Mouse (Mus musculus) forebrain, embryonic 14.5 days (tissue): ENCODE results near the gene Dennd2c. TPM values are rescaled to one million over a fixed set of nuclear protein-coding genes. Genes with fewer than 3 reads are reported as not detected.
A peak's percentile ranks its signal among the peaks of the same experiment; 100 is the strongest.
"Not testable (repeated sequence)": the region's sequence is repeated elsewhere in the genome, so short reads cannot be mapped to it uniquely, and the experiment has no call there.

Experiments
- ATAC-seq: fragments of 200-750 bp; cut with Nextera tagmentation; 2 replicates; pipeline ENCODE4 v1.8.0; 2017; ENCODE audit warnings: mild to moderate bottlenecking, moderate library complexity
- DNase-seq: peaks from one replicate; pipeline ENCODE4 v3.0.0-alpha.2; 2015; ENCODE audit warnings: low spot score
- H3K27ac ChIP-seq: fragments of 300-500 bp; sonication (generic); 2 replicates; pipeline ENCODE4 v1.5.1; 2014; ENCODE audit warnings: low read depth, mild to moderate bottlenecking, control low read depth, low read length, moderate library complexity
- H3K27me3 ChIP-seq: fragments of 300-500 bp; sonication (generic); replicated peaks from 2 replicates; pipeline ENCODE4 v1.6.1; 2014; ENCODE audit warnings: low read length, control low read depth, mixed read lengths; ENCODE audit not compliant: control insufficient read depth, insufficient read depth
- H3K36me3 ChIP-seq: fragments of 300-500 bp; sonication (generic); 2 replicates; pipeline ENCODE4 v1.6.1; 2014; ENCODE audit warnings: low read length, control low read depth; ENCODE audit not compliant: control insufficient read depth, insufficient read depth
- H3K4me1 ChIP-seq: fragments of 300-500 bp; sonication (generic); 2 replicates; pipeline ENCODE4 v1.6.1; 2014; ENCODE audit warnings: antibody characterized with exemption, low read length, control low read depth; ENCODE audit not compliant: control insufficient read depth, insufficient read depth
- H3K4me2 ChIP-seq: fragments of 300-500 bp; sonication (generic); 2 replicates; pipeline ENCODE4 v1.6.1; 2014; ENCODE audit warnings: mild to moderate bottlenecking, control low read depth, low read length
- H3K4me3 ChIP-seq: fragments of 300-500 bp; sonication (generic); 2 replicates; pipeline ENCODE4 v1.5.1; 2014; ENCODE audit warnings: low read depth, low read length, control low read depth
- H3K9ac ChIP-seq: fragments of 300-500 bp; sonication (generic); 2 replicates; pipeline ENCODE4 v1.6.1; 2014; ENCODE audit warnings: mild to moderate bottlenecking, low read length, control low read depth, moderate library complexity
- H3K9me3 ChIP-seq: fragments of 300-500 bp; sonication (generic); replicated peaks from 2 replicates; pipeline ENCODE4 v1.6.1; 2016; ENCODE audit warnings: low read length, control low read depth, mixed read lengths; ENCODE audit not compliant: control insufficient read depth
- WGBS: fragments of 180-500 bp; shearing (Covaris S2); extraction: QIAGEN DNeasy Blood & Tissue Kit; methylation state at CpG from one replicate; pipeline ENCODE4 v1.1.7; 2014; 5-methylcytosine and 5-hydroxymethylcytosine counted together
- polyA plus RNA-seq: library from polyadenylated mRNA; unstranded; fragments of >200 nt; fragmentation: Nextera tagmentation; extraction: Ambion mirVana; gene quantifications from 2 replicates; pipeline ENCODE4 v1.2.1, GENCODE M21; 2014

Dennd2c gene
- polyA plus RNA-seq, 1 experiment from 2014 or later = 0.88 TPM

DNA sequence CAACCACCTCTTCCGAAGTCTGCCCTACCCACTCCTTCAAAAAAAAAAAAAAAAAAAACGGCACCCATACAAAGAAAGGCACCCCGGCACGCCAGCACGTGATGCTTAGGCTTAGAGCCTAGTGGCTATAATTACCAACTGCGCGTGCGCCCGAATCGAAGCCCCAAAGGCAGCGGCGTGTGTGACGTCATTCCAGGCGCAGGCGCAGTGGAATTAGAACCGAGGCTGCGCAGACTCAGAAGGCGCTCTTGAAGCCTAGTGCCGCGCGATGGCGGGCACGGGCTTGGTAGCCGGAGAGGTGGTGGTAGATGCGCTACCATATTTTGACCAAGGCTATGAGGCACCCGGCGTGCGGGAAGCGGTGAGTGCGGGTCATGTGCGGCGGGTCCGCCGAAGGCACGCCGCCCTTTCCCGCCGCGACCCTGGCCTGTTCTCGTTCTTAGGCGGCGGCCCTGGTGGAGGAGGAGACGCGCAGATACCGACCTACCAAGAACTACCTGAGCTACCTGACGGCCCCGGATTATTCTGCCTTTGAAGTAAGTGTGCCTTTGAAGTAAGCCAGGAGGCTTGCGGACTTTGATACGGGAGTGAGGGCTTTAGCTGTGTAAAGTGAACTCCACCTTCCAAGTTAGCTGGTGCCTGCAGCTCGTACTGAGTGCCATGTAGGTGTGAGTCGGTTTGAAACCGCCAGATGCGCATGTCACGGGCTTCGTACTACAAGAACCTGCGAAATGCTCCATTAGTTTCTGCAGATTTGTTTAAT, 69.3 kb downstream of the Dennd2c start, which contains the start of gene Bcas2:
Gene Bcas2, plus strand, starts transcription at position 151 of the 763 bp plus-strand sequence.
- Histone ChIP-seq H3K27me3 (no peaks in the 10 kb centered on the region), H3K27ac (peak within 1 kb of the TSS; percentile 69), H3K4me1 (peaks cover 7% of the 10 kb centered on the region), H3K4me3 (peak within 1 kb of the TSS; percentile 77), H3K9ac (peak within 1 kb of the TSS; percentile 89), H3K36me3 (peaks cover 23% of the 10 kb centered on the region), H3K4me2 (peak within 1 kb of the TSS; percentile 84), H3K9me3 (no peaks in the 10 kb centered on the region)
- DNase-seq (peak; percentile 100), ATAC-seq (peak; percentile 96)
- under 1% methylated on average over 56 of the region's 56 CpGs for WGBS

DNA sequence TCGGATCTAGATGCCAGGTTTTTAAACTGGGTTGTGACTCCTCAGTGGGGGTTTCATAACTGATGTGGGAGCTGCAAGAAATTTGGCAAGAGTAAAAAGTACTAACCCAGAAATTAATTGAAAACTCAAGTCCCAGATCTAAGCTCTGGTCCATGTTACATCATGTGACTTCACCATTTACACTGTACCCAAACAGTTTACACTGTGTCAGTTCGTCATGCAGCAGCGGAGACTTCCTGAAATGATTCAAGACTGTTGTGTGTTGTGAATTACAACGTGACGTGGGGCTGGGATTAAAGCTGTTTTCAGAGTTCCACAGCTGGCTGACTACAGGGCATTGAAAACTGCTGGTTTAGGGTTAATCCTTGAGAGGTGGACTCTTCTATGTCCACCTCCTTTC, 70.2 kb downstream of the Dennd2c start:
- Histone ChIP-seq H3K9me3 (no peaks in the 10 kb centered on the region), H3K36me3 (peaks cover 32% of the 10 kb centered on the region), H3K4me3 (peak overlapping the region; percentile 77), H3K4me2 (peak overlapping the region; percentile 84), H3K9ac (peak overlapping the region; percentile 89), H3K27me3 (no peaks in the 10 kb centered on the region), H3K4me1 (peaks cover 7% of the 10 kb centered on the region), H3K27ac (no peak overlapping the region)
- ATAC-seq = no peak
- 57% methylated on average over 5 of the region's 5 CpGs for WGBS
- no peak for DNase-seq

DNA sequence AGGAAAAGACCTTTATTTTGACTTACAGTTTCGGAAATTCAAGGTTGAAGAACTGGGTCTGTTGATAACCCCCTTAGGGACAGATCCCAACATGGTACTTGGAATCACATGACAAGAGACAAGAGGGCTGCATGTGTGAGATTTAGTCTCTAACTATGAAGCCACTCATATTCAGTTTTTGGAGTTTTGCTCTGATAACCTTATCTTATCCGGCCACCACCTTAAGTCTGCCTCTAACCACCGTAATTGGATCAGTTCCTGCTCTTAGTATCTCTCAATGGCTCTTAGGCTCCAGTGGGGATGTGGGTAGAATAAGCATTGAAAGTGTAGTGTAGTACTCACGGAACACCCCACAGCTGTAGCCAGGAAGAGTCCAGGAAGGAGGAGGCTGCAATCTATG, 74.3 kb downstream of the Dennd2c start:
- H3K9me3 ChIP-seq = no peaks in the 10 kb centered on the region
- no peak overlapping the region for H3K4me3 ChIP-seq
- ATAC-seq = no peak
- no peak overlapping the region for H3K27ac ChIP-seq
- no peaks in the 10 kb centered on the region for H3K27me3 ChIP-seq
- DNase-seq = no peak
- peaks cover 49% of the 10 kb centered on the region for H3K36me3 ChIP-seq
- WGBS = over 99% methylated on average over 4 of the region's 4 CpGs
- no peak overlapping the region for H3K9ac ChIP-seq
- no peak overlapping the region for H3K4me2 ChIP-seq
- H3K4me1 ChIP-seq = peaks cover 7% of the 10 kb centered on the region

DNA sequence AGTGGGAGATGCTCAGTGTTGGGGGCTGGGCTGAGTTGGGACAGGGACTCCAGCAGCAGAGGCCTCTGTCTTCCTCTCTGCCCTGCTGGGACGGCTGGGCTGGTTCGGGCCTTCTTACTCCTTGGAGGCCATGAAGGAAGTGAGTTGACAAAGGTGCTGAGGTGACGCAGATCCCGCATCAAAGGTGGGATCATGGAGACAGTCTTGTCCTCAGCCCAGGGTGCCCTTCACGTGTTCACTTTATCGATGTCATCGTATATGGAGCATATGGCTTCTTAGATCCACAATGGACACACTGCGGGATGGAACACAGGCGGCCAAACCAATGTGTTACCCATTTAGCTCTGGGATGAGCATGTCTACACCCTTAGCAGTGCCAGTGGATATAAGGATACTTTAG, 77.1 kb downstream of the Dennd2c start:
- Histone ChIP-seq H3K4me2 (no peak overlapping the region), H3K27me3 (no peaks in the 10 kb centered on the region), H3K4me1 (no peaks in the 10 kb centered on the region), H3K9me3 (no peaks in the 10 kb centered on the region), H3K9ac (no peak overlapping the region), H3K27ac (no peak overlapping the region), H3K36me3 (peaks cover 43% of the 10 kb centered on the region), H3K4me3 (no peak overlapping the region)
- DNase-seq = no peak
- 96% methylated on average over 9 of the region's 9 CpGs for WGBS
- ATAC-seq = no peak

DNA sequence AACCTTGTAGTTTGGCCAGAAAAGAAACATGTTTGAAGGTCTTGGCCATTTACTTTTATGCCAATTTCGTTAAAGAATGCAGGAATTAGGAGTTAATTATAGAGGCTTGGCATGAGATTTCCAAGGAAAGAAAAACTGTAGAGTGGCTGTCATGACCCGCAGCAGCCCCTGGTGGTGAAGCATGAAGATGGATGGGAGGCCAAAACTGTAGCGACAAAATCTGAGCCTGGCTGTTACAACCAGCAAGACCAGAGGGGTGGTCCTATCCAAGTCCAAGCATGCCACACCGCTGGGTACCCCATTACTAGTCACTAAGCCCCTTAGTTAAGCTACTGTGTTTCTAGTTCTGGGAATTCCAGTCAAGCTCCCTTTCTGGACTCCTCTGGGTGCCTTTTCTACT, 78.8 kb downstream of the Dennd2c start:
- Histone ChIP-seq H3K4me3 (no peak overlapping the region), H3K9ac (no peak overlapping the region), H3K9me3 (no peaks in the 10 kb centered on the region), H3K27ac (no peak overlapping the region), H3K27me3 (no peaks in the 10 kb centered on the region), H3K4me2 (no peak overlapping the region), H3K36me3 (peaks cover 31% of the 10 kb centered on the region), H3K4me1 (no peaks in the 10 kb centered on the region)
- ATAC-seq = no peak
- no peak for DNase-seq
- WGBS = 58% methylated on average over 4 of the region's 4 CpGs

DNA sequence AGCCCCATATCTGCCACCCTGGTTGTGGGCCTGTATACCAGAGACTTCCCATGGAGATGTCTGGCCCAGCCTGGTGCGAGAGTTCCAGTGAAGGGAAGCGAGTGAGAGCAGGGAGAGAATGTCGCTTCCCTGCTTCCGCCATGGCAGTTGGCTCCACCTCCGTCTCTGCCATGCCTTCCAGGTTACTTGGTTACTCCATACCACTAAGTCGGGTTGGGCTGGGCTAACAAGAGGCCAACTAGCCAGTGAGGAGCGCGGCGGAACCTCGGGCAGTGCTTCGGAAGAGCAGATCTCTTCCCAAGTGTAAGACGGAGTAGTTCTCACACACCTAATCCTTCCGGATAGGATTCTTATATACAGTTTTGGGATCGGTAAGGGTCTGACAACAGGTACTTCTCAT, 80.4 kb downstream of the Dennd2c start:
- Histone ChIP-seq H3K27me3 (no peaks in the 10 kb centered on the region), H3K4me1 (no peaks in the 10 kb centered on the region), H3K9ac (no peak overlapping the region), H3K4me3 (no peak overlapping the region), H3K4me2 (no peak overlapping the region), H3K9me3 (no peaks in the 10 kb centered on the region), H3K27ac (no peak overlapping the region), H3K36me3 (peaks cover 15% of the 10 kb centered on the region)
- WGBS = 85% methylated on average over 14 of the region's 14 CpGs
- ATAC-seq = no peak
- no peak for DNase-seq

DNA sequence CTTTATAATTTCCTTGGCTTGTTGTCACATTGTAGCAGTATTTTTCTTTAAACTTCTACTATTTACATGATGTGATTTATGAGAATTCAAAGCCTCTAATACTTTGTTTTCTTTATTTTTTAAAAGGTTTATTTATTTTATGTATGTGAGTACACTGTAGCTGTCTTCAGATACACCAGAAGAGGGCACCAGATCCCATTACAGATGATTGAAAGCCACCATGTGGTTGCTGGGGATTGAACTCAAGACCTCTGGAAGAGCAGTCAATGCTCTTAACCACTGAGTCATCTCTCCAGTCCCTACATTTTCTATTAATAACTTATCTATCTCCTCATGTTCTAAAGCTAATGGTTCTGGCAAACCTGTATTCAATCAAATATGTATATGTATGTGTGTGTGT, 82.1 kb downstream of the Dennd2c start:
- H3K27ac ChIP-seq, H3K4me2 ChIP-seq, H3K4me3 ChIP-seq, ATAC-seq, DNase-seq, H3K9ac ChIP-seq, H3K9me3 ChIP-seq, H3K36me3 ChIP-seq, H3K27me3 ChIP-seq, H3K4me1 ChIP-seq: not testable (repeated sequence)

DNA sequence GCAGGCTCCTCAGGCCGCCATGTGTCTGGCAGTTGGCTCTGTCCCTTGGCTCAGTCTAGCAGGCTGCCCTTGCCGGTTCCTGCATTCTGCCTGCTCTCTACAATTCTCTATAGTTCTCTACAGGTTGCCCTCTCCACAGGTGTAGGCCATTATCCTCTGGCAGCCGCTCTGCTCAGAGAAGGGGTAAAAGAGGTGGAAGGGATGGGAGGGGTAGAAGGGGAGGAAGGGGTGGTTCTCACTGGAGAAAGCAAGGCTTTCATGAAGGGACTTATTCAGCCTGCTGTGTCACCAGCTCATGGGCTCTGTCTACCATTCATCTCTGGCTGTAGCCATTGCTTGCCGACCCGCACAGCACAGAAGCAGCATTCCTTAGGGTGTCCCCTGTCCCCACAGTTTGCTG, 86.0 kb downstream of the Dennd2c start:
- H3K9ac ChIP-seq = no peak overlapping the region
- H3K27ac ChIP-seq = no peak overlapping the region
- ATAC-seq (no peak), DNase-seq (no peak)
- no peaks in the 10 kb centered on the region for H3K9me3 ChIP-seq
- H3K36me3 ChIP-seq = no peaks in the 10 kb centered on the region
- no peak overlapping the region for H3K4me3 ChIP-seq
- no peak overlapping the region for H3K4me2 ChIP-seq
- no peaks in the 10 kb centered on the region for H3K4me1 ChIP-seq
- WGBS = 46% methylated on average over 5 of the region's 5 CpGs
- no peaks in the 10 kb centered on the region for H3K27me3 ChIP-seq

DNA sequence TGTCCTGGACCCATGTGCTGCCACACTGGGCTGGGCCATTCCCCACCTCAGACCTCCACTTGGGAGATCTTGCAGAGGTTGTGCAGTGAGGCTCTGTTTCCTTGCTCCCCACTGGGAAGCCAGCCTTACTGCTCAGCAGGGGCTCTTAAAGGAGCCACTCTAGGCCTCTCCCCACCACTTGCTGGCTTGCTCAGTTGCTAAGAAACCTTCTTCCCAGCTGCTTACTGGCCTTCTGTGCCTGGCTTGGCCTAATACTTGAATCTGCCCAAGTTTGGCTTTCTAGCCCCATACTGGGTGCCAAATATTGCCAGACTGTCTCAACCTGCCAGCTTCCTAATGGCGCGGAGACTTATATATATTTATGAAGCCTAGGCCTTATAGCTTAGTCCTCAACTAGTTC, 86.5 kb downstream of the Dennd2c start:
- no peaks in the 10 kb centered on the region for H3K4me1 ChIP-seq
- H3K27me3 ChIP-seq = no peaks in the 10 kb centered on the region
- 80% methylated on average over 2 of the region's 2 CpGs for WGBS
- no peak overlapping the region for H3K4me2 ChIP-seq
- H3K9me3 ChIP-seq = no peaks in the 10 kb centered on the region
- no peak overlapping the region for H3K4me3 ChIP-seq
- ATAC-seq (no peak), DNase-seq (no peak)
- H3K36me3 ChIP-seq = no peaks in the 10 kb centered on the region
- H3K27ac ChIP-seq = no peak overlapping the region
- no peak overlapping the region for H3K9ac ChIP-seq
